Mouse (Mus musculus) heart, adult 2 months (tissue): Measurements from ENCODE around the gene Aoc3.

Source experiments
- CTCF ChIP-seq: fragments of 200-600 bp; IDR thresholded peaks from 2 replicates; pipeline ENCODE4 v1.8.1; 2022; ENCODE audit warnings: antibody characterized with exemption, mild to moderate bottlenecking, moderate library complexity
- EP300 ChIP-seq: fragments of 200-500 bp; IDR thresholded peaks from 2 replicates; pipeline ENCODE4 v1.6.1; 2011; ENCODE audit warnings: low read depth, low read length, control low read depth; ENCODE audit not compliant: insufficient read depth
- POLR2A ChIP-seq: fragments of 200-500 bp; IDR thresholded peaks from 2 replicates; pipeline ENCODE4 v1.6.1; 2011; ENCODE audit warnings: mild to moderate bottlenecking, low read depth, low read length, control low read depth; ENCODE audit not compliant: insufficient read depth

DNA sequence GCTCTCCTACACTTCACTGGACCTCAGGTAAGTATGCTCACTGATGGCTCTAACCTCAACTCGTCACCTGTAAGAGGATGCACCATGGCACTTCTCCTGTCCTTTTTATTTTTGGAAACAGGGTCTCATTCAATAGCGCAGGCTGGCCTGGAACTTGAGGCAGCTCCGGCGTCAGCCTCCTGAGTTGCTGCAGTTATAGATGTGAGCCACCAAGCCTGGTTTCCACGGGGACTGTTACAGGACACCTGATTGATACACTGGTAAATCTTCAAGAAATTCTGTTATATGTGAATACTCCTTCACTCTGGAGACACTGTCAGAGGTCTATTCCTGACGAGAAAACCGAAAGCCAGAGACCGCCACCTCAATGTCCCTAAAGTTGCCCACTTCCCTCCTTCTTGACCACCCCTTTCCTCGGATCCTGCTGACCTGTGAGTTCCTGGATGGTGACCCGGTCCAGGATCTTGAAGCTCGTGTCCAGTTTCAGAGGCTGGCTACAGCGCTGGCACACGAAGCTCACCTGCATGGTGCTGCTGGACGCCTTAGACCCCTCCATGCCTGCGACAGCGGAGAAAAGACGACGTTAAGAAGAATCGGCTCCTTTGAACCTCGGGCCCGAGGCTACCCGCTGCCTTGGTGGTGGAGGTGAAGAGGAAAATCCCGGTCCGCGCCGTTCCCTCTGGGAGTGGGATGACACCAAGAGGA is 29.0 kb upstream of the Aoc3 start:
- TF ChIP-seq CTCF (no peak), POLR2A (no peak), EP300 (no peak)
